Mouse (Mus musculus) urinary bladder, postnatal 4 days (tissue): ENCODE results near the gene Faap100.

Experiments
- DNase-seq, 2 experiments: peaks; one replicate each; pipeline ENCODE4 v3.0.0; 2021 to 2022; ENCODE audit warnings: low spot score in 2 of 2

Gene Faap100

GRCm38 (mm10) chr11:120319310-120319709 lies 59.3 kb downstream of the Faap100 start:
- DNase-seq: no peak
